Mouse (Mus musculus): ENCODE data around the gene Cxcr6.
"Not testable (repeated sequence)": the region's sequence is repeated elsewhere in the genome, so short reads cannot be mapped to it uniquely, and the experiment has no call there.

Gene Cxcr6

DNA sequence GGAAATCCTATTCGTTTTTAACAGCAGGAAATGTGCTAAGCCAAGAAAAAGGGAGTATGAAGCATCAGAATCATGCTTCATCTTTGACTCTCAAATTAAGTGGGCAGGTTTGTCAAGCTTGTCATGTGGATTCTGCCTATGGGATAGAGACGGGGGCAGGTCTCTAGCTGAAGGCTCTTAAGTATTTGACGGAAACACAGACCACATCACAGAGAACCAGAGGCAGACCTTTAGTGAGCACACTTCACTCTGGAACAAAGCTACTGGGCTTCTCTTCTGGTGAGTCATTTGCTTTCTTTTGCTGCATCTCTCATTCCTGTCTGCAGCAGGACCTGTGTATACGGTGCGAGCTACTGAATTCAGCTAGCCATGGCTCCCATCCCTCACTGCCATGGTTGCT lies at the start of gene Cxcr6:
Cxcr6 (plus strand) TSS at position 209 of the 400 bp plus-strand sequence.
- no peak for DNase-seq (ENCODE audit: low read depth, low spot score)

DNA sequence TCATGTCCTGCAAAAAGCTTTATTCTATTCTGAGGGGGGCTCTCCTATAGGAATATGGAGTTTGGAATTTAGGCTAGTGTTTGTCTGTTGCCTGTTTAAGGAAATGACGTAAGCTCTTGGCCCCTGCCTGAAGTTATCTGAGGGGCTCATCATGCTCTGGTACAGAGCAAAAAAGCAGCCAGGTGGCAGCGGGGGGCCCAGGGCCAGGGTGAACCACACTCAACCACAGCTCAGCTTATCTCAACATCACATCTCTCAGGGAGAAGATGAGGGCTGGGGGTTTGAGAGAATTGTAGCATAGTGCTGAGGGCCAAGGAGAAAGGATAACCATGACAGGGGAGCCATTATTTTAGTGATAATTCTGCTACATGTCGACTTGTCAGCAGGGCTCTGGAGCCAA lies 49.5 kb upstream of the Cxcr6 start:
- no peak for DNase-seq (ENCODE audit: low read depth, low spot score)

GRCm38 (mm10) chr9:123757326-123757725 lies 48.9 kb upstream of the Cxcr6 start:
- no peak for DNase-seq (ENCODE audit: low read depth, low spot score)

GRCm38 (mm10) chr9:123758156-123758555 lies 48.1 kb upstream of the Cxcr6 start:
- no peak for DNase-seq (ENCODE audit: low read depth, low spot score)

DNA sequence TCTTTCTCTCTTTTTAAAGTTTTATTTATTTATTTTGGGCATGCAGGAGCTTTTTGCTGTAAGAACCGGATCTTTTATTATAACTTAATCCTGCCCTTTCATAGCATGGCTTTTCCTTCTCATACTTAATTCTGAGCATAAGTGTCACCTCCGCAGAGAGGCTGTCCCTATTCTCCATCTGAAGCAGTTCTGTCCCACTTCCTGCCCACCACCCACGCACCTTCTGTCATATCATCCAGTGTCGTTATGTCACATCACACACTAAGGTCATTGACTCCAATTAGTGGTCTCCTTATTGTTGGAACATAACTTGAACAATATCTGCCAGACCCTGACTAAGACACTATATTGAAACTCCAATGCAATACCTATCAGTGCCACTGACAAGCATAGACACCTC lies 47.6 kb upstream of the Cxcr6 start:
- no peak for DNase-seq (ENCODE audit: low read depth, low spot score)

GRCm38 (mm10) chr9:123760806-123761205 lies 45.5 kb upstream of the Cxcr6 start:
- no peak for DNase-seq (ENCODE audit: low read depth, low spot score)

DNA sequence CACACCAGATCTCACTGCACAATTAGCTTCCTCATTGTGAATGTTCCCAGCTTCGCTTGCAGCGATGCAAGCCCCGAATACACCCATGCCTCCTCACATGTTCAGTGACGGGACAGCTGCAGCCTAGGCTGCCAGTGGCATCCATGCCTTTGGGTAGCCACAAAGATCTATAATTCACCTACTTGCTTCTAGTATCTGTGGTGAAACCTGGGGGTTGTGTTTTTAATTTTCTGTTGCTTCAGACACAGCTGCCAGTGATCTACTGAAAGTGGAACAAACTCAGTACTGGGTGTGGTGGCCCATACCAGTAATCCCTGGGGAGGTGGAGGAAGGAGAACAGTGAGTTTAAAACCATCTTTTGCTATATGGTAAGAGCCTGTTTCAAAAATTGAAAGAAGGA lies 43.4 kb upstream of the Cxcr6 start:
- no peak for DNase-seq (ENCODE audit: low read depth, low spot score)

GRCm38 (mm10) chr9:123763771-123764170 lies 42.5 kb upstream of the Cxcr6 start:
- no peak for DNase-seq (ENCODE audit: low read depth, low spot score)

DNA sequence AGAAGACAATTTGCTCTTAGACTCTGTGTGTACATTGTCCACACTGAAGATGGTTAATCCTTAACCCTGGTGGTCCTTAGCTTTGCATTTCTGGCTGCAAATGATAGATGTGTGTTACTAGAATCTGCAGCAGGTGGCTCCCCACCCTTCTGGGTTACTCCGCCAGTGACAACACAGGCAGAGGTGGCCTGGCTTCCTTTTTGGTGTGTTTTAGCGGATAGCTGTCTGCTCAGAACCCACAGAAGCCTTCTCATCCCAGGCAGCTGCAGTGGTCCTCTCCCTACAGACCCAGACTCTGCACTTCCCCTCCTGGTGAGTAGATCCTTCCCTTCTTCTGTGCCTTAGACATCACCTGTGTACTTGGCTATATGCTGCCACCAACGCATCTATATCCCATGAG lies 39.3 kb upstream of the Cxcr6 start:
- DNase-seq (ENCODE audit: low read depth, low spot score), result no peak

- DNase-seq (ENCODE audit: low read depth, low spot score), result no peak
Observed at GRCm38 (mm10) chr9:123768443-123768842, 37.8 kb upstream of the Cxcr6 start.

DNA sequence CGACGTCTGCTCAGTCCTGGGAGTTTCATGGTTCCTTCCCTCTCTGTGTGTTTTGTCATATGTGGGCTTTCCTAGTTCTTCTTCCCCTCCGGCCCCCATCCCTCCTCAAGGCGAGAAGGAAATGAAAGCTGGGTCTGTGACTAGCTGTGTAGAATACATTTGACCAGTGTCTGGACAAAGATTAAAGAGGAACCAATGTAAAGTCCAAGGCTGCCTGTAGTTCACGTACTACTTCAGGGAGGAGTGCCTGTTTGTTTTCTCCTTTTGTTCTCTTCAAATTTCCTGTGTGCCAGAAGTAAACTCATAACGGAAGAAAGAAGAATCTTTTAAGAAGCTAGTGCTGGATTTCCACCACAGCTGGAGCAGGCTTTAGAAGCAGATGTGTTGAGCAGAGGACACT lies 36.7 kb upstream of the Cxcr6 start:
- no peak for DNase-seq (ENCODE audit: low read depth, low spot score)

DNA sequence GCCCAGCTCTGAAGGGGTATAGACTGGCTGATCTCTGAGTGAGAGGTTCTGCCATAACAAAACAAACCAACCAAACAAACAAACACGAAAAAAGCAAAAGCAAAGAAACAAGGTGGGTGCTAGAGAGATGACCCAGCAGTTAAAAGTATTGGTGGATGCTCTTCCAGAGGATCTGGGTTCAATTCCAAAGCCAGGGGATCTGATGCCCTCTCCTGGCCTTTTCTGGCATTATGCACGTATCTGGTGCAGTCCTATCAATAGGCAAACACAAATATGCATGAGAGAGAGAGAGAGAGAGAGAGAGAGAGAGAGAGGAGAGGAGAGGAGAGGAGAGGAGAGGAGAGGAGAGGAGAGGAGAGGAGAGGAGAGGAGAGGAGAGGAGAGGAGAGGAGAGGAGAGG lies 33.0 kb upstream of the Cxcr6 start:
- DNase-seq (ENCODE audit: low read depth, low spot score), result not testable (repeated sequence)

DNA sequence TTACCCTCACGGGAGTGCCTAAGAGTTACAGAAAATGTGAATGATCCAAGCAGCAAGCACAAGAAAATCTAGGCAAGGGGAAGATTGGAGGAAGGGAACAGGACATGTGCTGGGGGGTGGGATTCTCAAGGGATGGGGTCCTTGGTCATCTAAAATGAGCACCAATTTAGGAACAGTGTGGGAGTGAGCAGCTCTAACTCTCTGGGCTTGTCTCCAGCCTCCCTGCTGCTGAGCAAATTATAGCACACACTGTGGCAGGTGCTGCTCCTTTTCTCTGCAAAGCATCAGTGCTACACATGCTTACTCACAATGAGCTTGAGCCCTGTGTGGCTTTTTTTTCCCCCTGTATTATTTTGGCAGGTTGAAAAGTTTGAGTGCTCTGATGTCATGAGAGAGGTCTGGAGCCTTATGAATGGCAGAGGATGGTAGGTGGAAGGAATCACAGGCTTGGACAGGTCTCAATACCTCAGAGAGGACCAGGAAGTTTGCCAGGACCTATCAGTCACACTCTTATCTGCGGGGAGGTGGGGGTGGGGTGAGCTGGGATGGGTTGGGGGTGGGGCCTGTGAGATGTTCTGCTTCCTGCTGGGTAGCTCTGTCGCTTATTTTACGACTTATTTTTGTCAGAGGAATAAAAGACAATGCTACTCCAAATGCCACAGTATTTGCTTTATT lies 17.3 kb upstream of the Cxcr6 start:
- no peak for DNase-seq (ENCODE audit: low read depth, low spot score)

DNA sequence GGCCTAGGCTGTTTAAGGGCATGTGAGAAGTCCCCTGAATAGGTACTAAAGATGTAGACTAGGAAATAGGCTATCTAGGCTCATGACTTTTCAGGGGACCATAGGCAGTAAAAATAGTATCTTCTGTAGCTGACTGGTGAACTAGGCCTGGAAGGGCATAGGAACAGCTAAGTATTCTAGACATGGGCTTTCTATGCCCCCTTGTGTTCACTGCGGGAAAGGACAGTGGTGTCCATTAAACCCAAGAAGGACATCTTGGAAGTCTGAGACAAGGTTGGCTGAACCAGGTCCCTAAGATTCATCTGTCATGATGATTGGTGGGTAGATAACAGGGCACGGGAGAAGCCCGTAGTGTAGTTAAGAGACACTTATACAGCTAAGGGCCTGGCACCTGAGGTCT lies 10.1 kb upstream of the Cxcr6 start:
- peak; percentile 8 for DNase-seq (ENCODE audit: low read depth, low spot score)

DNA sequence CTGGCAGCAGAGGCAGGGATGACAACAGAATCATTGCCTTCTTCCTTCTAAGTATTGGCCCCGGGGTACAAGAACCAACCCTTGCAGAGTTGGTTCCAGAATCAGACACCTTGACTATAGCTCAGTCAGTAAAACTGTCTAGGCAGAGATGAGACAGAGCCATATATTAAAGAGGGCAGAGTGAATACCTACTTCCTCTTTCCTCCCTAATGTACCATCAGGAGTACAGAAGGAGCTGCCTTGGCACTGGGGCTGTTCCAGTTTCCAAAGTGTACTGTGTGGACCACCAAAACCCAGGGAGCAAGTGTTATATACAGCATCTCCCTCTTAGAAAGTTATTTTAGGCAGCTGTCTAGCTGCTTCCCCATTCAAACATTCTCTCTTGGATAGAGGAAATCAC lies 4.7 kb upstream of the Cxcr6 start:
- no peak for DNase-seq (ENCODE audit: low read depth, low spot score)

GRCm38 (mm10) chr9:123802421-123802820 lies 3.9 kb upstream of the Cxcr6 start:
- DNase-seq (ENCODE audit: low read depth, low spot score), result no peak

GRCm38 (mm10) chr9:123802896-123803295 lies 3.4 kb upstream of the Cxcr6 start:
- DNase-seq (ENCODE audit: low read depth, low spot score), result no peak

DNA sequence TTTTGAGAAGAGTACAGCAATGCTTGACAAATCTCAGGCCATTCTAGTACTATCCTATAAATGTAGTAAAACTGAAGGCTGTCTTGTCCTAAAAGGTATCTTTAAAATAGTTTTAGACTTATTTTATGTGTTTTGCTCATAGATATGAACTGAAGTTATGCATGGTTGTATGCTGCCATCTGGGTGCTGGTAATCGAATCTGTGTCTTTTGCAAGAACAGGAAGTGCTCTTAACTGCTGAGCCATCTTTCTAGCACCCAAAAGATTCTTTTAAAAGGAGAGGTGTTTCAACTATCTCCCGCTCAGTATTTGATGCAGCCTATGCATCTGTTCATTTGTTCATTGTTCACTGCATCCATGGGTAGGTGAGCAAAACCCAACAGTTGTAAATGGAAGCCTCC lies 1.0 kb upstream of the Cxcr6 start:
- no peak for DNase-seq (ENCODE audit: low read depth, low spot score)

GRCm38 (mm10) chr9:123808583-123808982 lies 2.3 kb downstream of the Cxcr6 start:
- no peak for DNase-seq (ENCODE audit: low read depth, low spot score)

DNA sequence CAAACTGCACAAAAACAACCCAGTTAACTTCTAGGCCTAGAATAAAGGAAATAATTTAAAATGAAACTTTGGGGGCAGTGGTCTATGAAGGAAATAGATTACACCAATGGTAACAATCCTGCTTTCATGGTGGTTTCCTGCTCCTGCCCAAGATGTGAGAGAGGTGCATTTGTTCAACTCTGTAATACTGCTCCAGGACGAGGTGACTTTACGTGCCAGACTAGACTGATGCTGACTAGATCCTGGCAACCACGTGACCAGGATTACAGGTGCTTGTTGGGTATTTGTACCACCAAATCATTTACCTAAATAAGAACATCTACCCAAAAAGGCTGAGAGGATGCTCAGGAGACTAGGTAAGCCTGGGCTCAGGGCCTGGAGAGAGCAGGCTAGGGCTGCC lies 5.6 kb downstream of the Cxcr6 start:
- no peak for DNase-seq (ENCODE audit: low read depth, low spot score)

DNA sequence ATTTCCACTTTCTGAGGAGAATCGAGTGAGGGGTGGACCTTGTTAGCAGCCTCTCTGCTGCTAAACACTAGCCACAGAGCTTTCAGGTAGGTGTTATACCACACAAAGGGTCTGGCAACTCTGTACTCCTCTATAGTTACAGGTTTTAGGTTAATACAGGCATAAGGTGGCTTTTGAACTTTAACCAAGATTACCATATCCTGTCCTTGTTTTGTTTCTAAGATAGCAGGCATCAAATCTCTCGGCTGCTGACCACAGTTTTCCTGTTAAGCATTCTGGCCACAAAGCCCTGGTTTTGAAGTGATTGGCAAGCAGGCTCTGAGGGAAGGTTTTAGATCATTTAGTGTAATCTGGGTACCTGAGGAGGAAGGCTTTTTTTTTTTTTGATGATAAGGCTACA lies 8.1 kb downstream of the Cxcr6 start:
- DNase-seq (ENCODE audit: low read depth, low spot score), result no peak

DNA sequence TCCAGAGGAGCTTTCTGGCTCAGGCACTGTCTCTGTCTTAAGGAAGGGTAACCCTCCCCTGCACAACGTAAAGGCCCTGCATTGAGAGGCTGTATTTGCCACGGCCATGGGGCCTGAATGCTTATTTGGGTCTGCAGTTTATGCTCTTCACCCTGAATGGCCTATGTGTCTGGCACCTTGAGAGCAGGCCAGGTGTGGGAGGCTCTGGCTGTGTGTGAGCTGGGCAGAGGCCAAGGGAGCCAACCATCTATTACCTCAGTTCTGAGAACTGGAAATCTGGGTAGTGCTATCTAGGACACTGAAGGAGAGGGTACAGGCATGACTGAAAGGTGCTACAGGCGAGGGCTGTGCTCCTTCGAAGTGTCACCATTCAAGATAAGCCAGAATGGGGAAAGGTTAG lies 8.5 kb downstream of the Cxcr6 start:
- no peak for DNase-seq (ENCODE audit: low read depth, low spot score)

- DNase-seq (ENCODE audit: low read depth, low spot score), result no peak
Observed at GRCm38 (mm10) chr9:123815444-123815843, 9.2 kb downstream of the Cxcr6 start.

DNA sequence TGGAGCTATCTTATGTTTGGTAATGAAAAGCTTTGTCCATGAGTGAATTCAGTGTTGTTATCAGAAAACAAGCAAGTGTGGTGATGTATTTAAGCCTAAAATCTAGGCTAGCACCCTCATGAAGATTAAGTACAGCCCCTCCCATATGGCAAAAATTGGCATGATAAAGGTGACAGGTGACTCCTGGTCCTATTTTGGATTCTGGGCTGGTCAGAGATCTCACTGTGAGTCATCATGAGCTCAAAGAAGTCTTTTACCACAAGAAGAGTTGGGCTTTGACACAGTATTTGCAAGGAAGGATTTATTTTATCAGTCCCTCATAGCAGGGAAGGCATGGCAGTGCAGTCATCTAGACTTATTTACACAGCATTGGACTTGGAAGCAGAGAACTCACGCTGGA lies 9.7 kb downstream of the Cxcr6 start:
- no peak for DNase-seq (ENCODE audit: low read depth, low spot score)
